Mouse (Mus musculus): Measurements from ENCODE around the gene Recql5.

DNA sequence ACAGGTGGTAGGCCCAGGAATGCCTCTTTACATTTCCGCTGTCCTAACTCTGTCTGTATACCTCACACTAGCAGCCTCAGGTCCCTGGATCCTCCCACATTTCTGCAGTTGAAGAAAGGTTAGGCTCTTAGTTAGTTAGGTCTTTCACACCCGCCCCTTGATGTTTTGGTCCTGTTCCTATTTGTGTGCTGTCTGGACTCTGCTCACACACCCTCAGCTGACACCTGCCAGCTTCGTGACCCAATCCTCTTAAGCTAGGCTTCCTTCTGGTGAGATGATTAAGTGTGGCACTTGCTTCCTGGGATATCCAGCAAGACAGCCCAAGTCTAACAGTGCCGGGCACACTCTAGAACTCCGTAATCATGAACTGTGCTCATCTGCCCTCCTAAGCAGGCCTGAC, 26.8 kb downstream of the Recql5 start:
- TF ChIP-seq CTCF (IDR thresholded peaks at IDR 0.05; ENCODE audit: insufficient read depth, low read depth, low read length) (no peak), POLR2A (IDR thresholded peaks at IDR 0.05; ENCODE audit: insufficient read depth, low read depth, low read length) (no peak)

Measured in olfactory bulb, adult 2 months (tissue).